Mouse (Mus musculus) heart, adult 9 months (tissue): ENCODE data around the gene Prss27.
"Not testable (repeated sequence)": the region's sequence is repeated elsewhere in the genome, so short reads cannot be mapped to it uniquely, and the experiment has no call there.

Experiments used
- DNase-seq, 2 experiments: peaks; one replicate each; pipeline ENCODE4 v3.0.0; 2022; ENCODE audit warnings: low spot score in 2 of 2

Prss27 gene

DNA sequence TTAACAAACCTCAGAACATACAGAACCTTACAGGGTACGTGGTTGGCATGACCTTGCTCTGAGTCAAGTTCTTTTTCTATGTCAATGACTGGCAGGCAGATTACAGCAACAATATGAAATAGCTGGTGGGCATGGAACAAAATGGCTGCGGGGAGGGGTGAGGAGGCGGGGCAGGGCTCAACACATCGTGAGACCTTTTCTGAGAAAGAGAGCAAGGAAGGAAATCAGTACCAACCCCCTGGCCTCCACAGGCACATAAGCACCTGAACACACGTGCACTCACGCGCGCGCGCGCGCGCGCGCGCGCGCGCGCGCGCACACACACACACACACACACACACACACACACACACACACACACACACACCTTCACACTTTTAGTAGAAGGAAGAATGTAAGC is 7.4 kb upstream of the Prss27 start:
- DNase-seq: no peak

DNA sequence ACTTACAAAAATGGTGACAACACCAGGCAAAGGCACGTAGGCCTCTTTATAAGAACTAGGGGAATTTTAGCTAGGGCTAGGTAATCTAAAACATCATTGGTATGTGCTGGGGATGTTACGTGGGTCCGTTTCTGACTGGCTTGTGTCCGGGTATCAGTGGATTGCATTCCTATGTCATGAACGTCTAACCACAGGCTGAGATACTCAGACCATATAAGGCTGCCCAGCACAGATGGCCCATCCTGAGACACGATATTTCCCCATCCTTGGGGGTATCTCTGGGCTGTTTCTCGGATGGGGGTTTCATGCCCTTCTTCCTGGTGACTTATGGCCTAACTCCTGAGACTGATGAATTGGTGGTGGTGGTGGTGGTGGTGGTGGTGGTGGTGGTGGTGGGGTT is 2.9 kb upstream of the Prss27 start:
- no peak for DNase-seq

DNA sequence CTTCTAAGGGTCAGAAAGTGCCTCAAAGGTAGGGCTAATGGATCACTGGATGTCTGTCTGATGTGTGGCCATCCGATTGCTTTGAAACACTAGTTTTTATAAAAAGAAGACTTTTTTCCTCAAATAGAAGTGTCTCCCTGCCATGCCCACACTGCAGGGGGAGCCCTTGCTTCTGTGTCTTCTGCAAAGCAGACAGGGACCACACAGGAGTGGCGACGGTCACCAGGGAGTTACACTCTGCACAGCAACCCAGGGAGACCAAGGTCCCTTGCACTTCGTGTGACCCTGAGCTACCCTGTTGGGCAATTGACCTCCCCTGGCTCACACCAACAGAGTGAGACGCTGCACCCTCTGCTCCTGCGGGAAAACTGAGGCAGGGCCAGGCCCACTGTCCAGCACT is 990 bp upstream of the Prss27 start:
- DNase-seq: no peak

DNA sequence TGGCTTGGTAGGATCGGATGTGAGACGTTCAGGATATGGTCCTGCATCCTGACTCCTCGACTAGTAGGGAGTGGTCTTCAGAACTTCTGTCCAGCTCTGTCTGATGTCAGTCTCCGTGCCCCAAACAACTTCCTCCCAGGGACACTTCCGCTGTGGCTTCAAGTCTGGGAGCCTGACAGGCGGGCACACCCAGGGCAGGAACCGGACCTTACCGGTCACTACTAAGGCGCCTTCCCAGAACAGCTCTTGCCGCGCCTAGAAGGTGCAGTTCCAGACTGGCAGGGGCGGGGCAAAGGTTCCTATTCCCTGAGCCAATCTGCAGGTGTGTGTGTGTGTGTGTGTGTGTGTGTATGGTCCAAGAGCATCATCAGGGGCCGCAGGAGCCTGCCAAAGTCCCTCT is 584 bp upstream of the Prss27 start:
- no peak for DNase-seq

DNA sequence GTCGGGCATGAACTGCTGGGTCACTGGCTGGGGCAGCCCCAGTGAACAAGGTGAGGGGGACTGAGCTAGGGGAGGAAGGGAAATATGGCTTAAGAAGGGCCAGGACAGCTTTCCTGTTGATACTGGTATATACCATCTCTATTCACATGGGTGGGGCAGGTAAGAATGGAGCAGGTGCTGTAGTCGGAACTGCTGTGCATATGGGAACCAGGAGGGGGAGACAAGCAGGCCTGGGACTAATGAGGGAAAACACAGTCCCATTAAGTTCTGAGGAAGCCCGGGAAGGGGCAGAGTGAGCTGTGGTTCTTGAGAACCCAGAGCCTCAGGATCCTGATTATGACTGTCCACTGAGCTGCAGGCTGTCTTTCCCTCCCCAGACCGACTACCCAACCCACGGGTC is 6.5 kb downstream of the Prss27 start:
- DNase-seq: no peak

DNA sequence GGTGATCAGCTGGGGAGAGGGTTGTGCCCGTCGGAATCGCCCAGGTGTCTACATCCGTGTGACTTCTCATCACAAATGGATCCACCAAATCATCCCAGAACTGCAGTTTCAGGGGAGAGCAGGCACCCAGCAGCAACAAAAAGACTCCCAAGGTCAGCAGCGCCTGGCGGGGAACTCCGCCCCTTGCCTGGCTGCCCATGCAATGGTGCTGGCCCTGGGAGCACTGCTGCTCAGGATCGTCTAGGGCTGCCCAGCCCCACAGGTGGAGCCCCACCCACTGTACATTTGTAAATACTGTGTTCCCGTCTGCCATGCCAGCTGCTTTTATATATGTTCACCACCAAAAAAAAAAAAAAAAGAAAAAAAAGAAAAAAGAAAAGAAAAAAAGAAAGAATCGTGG is 7.7 kb downstream of the Prss27 start:
- no peak for DNase-seq

DNA sequence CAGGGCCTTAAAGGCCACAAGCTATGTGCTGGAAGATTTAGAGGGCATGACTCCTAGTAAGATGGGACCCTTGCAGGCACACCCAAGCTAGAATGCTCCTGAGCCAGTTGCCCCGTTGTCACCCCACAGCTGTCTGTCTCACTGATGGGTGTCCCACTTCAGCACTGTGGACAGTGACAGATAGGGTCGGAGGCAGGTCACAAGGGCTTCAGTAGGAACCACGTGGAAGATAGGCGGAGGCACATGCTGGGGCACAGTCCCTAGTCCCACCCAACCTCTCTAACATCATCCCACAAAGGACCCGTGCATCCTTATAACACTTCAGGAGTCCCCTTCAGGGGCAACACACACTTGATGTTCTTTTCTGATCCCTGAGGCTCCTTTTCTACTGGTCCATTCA is 8.1 kb downstream of the Prss27 start:
- DNase-seq: no peak

DNA sequence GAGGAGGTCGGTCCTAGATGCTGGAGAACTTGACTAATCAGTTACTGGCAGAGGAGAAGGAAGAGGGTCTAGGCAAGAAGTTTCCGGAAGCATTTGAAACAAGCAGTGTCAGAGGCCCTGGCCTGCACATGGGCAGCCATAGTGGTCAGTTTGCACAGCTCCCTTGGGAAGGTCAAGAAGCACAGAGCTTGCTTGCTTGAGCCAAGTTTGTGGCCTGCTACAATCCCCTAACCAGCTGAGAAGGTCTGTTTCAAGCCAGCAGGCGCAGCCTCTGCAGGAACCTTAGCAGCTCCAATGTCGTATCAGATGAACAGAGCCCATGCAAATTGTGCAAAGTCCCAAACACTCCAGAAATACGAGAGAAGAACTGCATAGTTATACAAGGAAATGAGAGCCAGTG is 10.1 kb downstream of the Prss27 start:
- peak in 1 of 2 experiments; percentile 32 for DNase-seq

DNA sequence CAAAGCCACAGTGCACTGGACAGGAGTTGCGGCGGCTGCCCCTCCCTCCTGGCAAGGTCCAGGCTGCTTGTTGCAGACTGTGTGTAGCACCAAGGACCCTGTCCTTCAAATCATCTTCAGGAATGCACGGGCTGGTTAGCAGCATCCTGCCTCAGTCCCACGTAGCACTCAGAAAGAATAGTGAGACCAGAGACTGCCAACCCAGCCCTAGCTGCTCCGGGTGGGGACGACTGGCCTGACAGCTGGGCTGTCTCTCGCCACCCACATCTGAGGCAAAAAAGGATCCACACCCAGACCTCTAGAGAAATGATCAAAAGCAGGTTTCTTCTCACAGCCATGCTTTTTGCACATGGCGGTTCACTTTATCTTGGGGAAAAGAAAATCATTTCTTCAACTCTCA is 11.1 kb downstream of the Prss27 start:
- no peak for DNase-seq

DNA sequence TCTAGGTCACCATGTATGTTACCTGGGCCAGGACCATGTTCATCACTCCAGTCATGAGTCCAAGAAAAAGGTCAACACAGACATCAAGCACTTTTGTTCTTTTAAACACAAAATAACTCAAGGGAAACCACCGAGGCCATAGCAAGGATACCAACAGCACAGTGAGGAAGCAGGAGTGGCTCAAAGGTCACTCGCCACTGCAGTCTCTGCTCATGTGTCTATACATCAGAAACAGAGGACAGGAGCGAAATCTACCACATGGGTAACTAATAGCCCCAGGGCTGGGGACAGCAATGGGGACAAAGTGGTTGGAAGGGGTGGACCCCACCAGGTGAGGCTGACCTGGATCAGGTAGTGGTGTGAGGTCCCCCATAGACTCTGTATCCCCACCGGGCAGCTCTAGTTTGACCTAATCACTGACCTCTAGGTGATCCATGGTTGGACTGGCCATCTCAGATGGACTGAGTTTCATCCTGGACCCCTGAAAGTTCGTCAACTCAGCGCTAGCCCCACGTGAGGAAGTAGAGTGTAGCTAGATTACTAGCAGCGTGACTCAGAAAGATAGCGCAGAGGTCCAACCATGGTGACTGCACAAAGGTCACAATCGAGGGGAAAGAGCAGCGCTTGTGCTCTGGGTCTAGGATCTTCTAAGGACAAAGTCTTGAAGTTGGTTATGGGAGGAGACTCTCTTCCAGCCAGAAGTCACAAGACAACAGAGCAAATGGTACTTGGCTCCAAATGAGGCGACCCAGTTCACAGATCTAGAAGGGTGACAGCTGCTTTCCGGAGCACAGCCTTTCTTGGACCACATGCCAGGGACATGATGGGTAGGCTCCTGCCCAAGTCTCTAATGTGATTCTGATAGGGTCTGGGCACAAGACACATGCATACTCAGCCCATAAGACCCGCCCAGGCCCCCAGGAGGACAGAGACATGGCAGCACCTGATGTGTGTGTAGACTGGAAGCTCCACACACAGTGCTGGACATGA is 19.0 kb downstream of the Prss27 start:
- DNase-seq: no peak

DNA sequence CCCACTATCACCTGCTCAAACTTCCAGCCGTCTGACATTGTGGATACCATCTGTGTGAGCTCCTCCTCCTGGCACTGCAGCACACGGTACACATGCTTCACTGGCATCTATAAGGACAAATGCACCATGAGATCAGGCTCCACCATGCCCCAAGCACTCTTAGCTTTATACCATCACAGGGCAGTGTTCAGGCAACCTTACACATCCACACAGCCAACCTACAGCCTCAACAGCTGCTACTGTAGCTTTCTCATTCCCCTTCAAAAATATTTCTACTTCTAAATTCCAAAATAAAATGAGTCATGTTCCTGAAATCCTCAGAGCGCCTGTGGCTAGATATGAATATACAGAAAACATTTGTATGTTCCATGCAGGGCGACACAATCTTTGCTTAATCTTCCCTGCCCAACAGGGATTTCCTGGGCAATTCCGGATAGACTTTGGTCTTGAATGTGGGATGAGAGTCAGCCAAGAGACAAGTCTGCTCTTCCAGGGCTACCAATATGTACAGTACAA is 19.8 kb downstream of the Prss27 start:
- DNase-seq: no peak

DNA sequence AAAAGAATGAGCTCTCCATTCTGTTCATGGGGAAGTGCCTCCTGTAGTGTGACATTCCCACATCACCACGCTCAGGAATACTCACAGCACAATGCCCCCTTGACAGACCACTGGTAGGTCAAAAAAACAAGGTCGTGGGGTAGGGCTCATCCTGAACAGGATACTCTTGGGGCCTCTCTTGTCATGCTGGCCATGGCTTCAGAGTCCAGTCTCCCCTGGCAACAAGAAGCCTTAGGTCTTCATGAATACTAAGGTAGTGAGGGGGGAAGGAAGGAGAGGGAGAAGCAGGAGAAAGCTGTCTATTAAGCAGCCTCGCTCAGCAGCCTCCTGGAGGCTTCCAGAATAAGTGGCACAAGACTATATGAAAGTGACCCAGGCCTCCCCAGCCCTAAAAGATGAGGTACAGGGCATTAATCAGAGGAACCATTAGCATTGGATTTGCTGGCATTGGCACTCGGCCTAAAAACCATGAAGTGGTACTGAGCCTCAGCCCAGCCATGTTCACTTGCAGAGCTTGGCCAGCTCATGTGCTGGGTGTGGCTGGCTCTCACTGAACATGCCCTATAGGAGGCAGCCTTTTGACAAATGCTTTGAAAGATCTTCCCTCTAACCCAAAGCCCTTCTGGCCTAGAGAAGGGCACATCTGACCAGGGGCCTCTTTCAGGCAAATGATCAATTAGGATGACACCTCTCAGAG is 24.7 kb downstream of the Prss27 start:
- no peak for DNase-seq

DNA sequence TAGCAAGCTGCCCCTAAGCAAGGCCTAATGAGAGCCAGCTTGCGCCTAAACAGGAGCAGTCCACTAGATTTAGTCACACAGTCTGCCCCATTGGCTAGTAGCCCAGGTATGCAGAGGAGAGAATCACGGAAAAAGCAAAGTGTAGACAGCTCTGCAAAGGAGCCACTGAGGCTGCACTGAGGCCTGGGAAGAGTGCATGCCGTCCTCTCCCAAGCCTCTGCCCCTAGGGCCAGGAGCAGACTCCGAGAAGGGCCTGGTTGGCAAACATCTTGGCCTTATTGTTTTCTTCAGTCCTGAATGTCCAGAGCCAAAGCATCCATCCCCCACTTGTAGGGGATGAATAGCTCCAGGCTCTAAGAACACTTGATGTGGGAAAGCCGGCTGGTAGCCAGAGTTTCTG is 30.3 kb downstream of the Prss27 start:
- DNase-seq: no peak

DNA sequence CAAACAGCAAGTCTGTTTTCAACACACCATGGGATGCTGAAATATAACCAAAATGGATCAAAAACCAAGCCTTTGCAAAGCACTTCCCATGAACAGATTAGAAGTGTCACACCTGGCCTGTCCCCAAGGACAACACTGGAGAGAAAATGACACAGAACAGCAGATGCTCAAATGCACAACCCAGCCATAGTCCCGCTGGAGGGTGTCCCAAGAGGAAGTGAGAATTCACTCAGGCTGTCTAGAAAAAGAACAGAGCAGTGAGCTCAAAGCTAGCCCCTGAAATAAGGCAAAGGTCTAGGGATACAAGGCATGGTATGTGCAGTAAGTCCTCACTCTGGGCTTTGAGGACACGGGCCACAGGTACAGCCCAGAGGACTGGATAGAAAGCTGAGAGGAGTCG is 31.6 kb downstream of the Prss27 start:
- no peak for DNase-seq

DNA sequence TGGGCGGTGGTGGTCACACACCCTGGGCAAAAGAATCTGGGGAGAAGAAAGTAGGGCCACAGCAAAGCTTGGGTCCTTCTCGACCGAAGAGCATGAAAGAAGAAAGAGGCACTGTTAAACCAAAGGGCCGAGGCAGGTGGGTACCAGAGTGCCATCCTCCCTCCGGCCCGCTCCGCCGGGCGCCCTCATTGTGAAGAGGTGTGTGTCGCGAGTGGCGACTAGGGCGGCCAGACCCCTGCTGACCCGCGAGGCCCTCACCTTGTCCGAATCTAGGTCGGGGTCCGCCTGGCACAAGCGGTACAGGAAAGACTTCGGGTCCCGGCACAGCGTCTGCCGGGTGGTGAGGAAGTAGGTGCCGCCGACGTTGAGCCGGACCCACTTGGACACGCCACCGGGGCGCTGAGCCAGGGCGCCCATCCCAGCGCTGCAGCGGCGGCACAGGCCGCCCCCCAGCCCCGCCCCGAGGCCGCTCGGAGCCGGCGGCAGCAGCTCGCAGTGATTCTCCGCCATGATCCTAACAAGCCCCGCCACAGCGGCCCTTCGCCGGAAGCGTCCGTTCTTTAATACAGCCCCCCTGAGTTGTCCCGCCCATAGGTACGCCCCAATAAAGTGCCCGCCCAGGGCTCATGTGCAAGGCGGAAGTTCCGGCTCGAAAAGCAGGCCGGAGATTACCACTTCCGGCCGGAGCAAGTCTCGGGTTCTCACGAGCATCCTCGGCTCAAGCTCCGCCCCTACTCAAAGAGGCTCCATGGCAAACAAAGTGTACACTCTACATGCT is 35.2 kb downstream of the Prss27 start, which contains the start of gene Kctd5:
Gene Kctd5 (minus strand): TSS at position 567 of the 778 bp plus-strand sequence.
- DNase-seq: peak; percentile 93

DNA sequence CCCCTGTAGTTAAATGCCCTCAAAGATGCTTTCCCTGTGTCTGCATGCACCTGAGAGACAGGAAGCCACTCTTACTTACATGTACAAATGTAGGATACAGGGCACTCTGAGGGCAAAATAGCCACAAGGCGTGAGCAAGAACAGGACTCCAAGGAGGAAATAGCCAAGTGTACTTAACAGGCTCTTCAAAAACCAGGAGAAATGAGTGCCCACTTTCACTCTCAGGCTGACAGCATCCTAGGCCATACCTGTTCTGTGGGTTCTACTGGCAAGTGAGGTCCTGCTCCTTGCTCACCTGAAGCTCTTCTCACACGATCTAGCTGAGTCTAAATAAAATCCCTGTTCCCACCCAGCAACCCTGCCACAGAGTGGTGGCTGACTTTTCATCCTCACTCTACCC is 39.2 kb downstream of the Prss27 start:
- no peak for DNase-seq

DNA sequence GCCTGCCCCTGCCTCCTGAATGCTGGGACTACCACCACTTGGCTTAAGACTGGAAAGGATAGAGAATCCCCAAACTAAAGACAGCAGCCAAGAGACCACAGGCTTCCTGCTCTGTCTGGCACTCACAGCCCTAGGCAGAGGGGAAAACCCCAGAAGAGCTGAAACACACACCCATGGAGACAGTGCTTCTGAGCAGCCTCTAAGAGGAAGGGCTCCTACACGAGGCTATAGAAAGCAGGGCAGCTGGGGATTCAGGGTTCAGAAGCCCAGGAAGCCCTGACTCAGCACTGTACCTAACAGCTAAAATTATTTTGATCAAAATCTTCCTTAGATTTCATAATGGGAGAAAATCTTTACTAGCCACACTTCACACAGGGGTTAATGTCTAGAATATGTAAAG is 46.6 kb downstream of the Prss27 start:
- DNase-seq: no peak

DNA sequence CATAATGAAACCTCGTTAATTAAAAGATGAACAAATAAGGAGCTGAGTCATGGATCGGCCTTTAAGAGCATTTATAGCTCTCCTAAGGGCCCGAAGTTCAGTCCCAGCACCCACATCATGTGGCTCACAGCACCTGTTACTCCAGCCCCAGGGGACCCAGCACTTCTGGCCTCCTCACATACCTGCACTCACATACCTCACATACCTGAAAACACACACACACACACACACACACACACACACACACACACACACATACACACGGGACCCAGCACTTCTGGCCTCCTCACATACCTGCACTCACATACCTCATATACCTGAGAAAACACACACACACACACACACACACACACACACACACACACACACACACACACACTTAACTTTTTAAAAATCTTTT is 48.5 kb downstream of the Prss27 start:
- DNase-seq: not testable (repeated sequence)

DNA sequence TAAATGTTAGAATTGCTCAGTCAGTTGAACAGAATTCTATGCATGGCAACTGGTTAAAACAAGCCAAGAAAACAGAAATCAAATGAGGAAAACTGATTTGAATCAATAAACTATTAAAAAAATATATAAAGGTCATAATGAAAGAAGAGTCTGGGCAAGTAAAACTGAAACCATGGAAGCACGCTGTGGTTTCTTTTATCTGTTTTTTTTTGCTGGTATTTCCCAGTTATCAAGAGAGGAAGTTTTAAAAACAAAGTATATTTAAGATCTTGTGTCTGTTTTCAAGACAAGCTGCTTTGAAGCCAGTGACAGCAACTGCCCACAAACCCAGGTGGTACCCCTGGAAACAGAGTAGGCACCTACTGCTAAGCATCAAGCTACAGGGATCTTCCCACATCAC is 52.6 kb downstream of the Prss27 start:
- no peak for DNase-seq
